Mouse (Mus musculus): Measurements from ENCODE around the gene Klhl23. TPM values are rescaled to one million over a fixed set of nuclear protein-coding genes. Genes with fewer than 3 reads are reported as not detected.

Gene Klhl23
- polyA plus RNA-seq, 1 experiment, result 7.9 TPM

- 65% methylated on average over 2 of the region's 2 CpGs for WGBS
- no peak for DNase-seq (ENCODE audit: low read depth, low spot score)
These were observed 4.6 kb downstream of the Klhl23 start for GRCm38 (mm10) chr2:69826380-69826779.

- WGBS, result 47% methylated on average over 7 of the region's 7 CpGs
- DNase-seq (ENCODE audit: low read depth, low spot score), result no peak
These were observed 6.3 kb downstream of the Klhl23 start for GRCm38 (mm10) chr2:69828031-69828430.

GRCm38 (mm10) chr2:69829680-69830079 lies 7.9 kb downstream of the Klhl23 start:
- no peak for DNase-seq (ENCODE audit: low read depth, low spot score)
- WGBS, result 82% methylated on average over 2 of the region's 2 CpGs

GRCm38 (mm10) chr2:69830116-69830515 lies 8.4 kb downstream of the Klhl23 start:
- 87% methylated on average over 8 of the region's 8 CpGs for WGBS
- no peak for DNase-seq (ENCODE audit: low read depth, low spot score)

- no peak for DNase-seq (ENCODE audit: low read depth, low spot score)
- 82% methylated on average over 7 of the region's 7 CpGs for WGBS
These were observed 15.7 kb downstream of the Klhl23 start for GRCm38 (mm10) chr2:69837244-69837967.

GRCm38 (mm10) chr2:69837996-69838395 lies 16.3 kb downstream of the Klhl23 start:
- no peak for DNase-seq (ENCODE audit: low read depth, low spot score)
- WGBS, result 60% methylated on average over 3 of the region's 3 CpGs

GRCm38 (mm10) chr2:69838707-69839106 lies 17.0 kb downstream of the Klhl23 start:
- no peak for DNase-seq (ENCODE audit: low read depth, low spot score)

GRCm38 (mm10) chr2:69840261-69840660 lies 18.5 kb downstream of the Klhl23 start:
- 35% methylated on average over 6 of the region's 6 CpGs for WGBS
- DNase-seq (ENCODE audit: low read depth, low spot score), result no peak

GRCm38 (mm10) chr2:69849215-69849614 lies 27.5 kb downstream of the Klhl23 start:
- DNase-seq (ENCODE audit: low read depth, low spot score), result no peak
- 63% methylated on average over 6 of the region's 6 CpGs for WGBS

GRCm38 (mm10) chr2:69851427-69852058 lies 29.8 kb downstream of the Klhl23 start:
- DNase-seq (ENCODE audit: low read depth, low spot score), result no peak
- 66% methylated on average over 2 of the region's 2 CpGs for WGBS

GRCm38 (mm10) chr2:69856392-69856791 lies 34.6 kb downstream of the Klhl23 start:
- WGBS, result 16% methylated on average over 8 of the region's 8 CpGs
- DNase-seq (ENCODE audit: low read depth, low spot score), result peak; percentile 37

GRCm38 (mm10) chr2:69857882-69858281 lies 36.1 kb downstream of the Klhl23 start:
- DNase-seq (ENCODE audit: low read depth, low spot score), result no peak
- 81% methylated on average over 1 of the region's 1 CpGs for WGBS

- DNase-seq (ENCODE audit: low read depth, low spot score), result no peak
- WGBS, result 5% methylated on average over 13 of the region's 13 CpGs
These were observed 39.3 kb downstream of the Klhl23 start for GRCm38 (mm10) chr2:69860972-69861452.

GRCm38 (mm10) chr2:69861485-69862091 lies 39.8 kb downstream of the Klhl23 start, which contains the start of gene Ssb:
Gene Ssb (plus strand): TSS chr2:69861562.
- peak; percentile 64 for DNase-seq (ENCODE audit: low read depth, low spot score)
- WGBS, result under 1% methylated on average over 65 of the region's 66 CpGs

- 1% methylated on average over 13 of the region's 13 CpGs for WGBS
- no peak for DNase-seq (ENCODE audit: low read depth, low spot score)
These were observed 40.4 kb downstream of the Klhl23 start for GRCm38 (mm10) chr2:69862117-69862657.

GRCm38 (mm10) chr2:69883990-69884391 lies 62.2 kb downstream of the Klhl23 start:
- WGBS, result 64% methylated on average over 2 of the region's 2 CpGs
- DNase-seq (ENCODE audit: low read depth, low spot score), result no peak

GRCm38 (mm10) chr2:69884581-69884980 lies 62.8 kb downstream of the Klhl23 start:
- WGBS, result 22% methylated on average over 6 of the region's 6 CpGs

GRCm38 (mm10) chr2:69885050-69885449 lies 63.3 kb downstream of the Klhl23 start:
- DNase-seq (ENCODE audit: low read depth, low spot score), result no peak
- 2% methylated on average over 12 of the region's 12 CpGs for WGBS

More at GRCm38 (mm10) chr2:69884581-69884980, 62.8 kb downstream of the Klhl23 start:
- DNase-seq (ENCODE audit: low read depth, low spot score), result no peak

- DNase-seq (ENCODE audit: low read depth, low spot score), result peak; percentile 53
- 1% methylated on average over 45 of the region's 45 CpGs for WGBS
These were observed 63.9 kb downstream of the Klhl23 start, which contains the start of gene Mettl5 for GRCm38 (mm10) chr2:69885451-69886305. Gene Mettl5 (minus strand): TSS chr2:69885615.
